Mouse (Mus musculus) right cerebral cortex, postnatal 14 days (tissue): Measurements from ENCODE around the gene Tor4a.

Experiments
- DNase-seq: peaks from one replicate; pipeline ENCODE4 v3.0.0; 2022

Tor4a gene

DNA sequence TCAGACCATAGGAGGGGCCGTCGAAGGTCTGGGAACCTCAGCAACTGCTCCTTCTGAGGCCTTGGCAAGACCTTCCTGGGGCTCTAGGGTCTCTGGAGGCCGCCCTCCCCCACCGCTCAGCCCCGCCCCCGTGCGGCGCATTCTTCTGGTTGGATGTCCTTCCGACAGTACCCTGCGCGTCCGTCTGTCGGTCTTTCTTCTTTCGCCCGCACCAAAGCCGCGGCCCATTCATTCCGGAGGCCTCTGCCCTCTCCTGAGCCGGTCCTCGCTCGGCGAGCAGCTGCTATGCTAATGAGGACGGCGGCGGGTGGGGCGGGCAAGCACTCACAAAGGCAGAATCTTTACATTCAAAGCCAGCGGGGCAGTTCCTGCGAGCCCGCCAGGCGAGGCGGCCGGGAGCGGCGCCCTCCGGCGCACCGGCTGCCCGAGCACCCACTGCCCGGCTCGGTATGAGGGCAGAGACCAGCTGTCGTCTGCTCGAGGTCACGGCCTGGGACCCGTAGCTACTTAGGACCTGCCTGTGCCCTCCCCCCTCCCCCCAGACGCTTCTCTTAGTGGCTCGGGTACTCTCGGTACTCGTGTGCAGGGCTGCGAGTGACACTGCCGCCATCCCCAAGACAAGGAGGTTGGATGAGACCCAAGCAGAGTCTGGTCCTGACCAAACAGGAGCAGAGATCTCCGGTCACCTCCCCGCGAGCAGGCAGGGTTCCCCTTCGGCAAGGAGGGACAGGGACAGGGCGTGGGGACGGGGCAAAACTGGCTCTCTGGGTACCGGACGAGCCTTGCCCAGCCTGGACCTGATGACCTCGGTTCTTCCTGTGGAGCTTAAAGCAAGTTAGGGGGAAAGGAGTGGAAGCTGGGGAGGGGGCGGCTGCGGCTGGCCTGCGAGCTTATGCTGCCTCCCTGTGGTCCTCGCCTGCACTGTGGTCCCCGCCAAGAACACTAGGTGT is 10.8 kb downstream of the Tor4a start:
- peak; percentile 60 for DNase-seq

DNA sequence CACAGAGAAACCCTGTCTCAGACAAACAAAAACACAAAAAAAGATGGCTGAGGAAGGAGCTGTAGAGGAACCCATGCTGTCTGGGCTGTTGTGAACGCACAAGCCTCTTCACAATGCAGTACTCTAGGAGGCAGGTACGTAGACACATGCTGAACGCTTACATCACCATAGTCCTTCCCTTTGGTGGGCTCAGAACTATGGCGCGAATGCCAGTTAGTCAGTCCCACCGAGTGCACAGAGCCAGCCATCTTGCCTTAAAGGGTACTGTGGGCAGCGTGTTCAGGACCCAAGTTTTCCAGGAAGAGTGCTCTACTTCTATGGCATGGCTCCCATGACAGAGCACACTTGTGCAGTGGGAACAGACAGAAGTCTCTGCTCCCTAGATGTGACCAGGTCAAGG is 12.2 kb downstream of the Tor4a start:
- DNase-seq: no peak

DNA sequence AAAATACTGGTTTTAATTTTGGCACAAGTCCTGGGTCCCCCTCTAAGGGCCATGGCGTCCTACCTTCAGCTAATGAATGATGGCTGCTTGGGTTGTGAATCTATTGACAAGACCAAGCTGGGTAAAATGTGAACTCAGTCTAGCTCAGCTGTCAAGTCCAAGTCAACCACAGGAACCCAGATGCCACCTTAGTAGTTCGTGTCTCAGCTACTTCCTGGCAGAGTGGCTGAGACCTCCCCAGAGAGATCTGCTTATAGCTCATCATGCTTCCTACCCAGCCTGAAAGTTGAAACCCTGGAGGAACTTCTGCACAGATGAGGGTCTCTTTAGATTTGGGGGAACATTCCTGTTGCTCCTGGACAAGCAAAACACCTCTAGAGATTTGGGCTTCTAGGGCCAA is 13.3 kb downstream of the Tor4a start:
- no peak for DNase-seq

DNA sequence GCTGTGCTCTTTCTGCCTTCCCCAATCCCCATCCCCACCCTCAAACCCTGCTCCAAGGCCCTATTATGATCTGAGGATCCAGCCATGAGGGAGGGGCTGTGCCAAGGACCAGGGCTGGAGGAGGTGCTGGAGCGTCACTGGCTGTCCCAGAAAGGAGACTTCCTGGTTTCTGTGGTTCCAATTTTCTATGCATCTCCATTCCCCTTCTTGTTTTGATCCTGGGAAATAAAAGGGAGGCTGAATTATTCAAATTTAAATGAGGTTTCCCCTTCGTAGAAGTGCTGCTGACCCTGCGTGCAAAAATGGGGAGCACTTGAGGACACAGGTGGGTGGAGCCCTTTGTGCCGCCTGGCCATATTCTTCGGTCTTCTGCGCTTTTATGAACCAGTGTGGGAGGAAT is 14.0 kb downstream of the Tor4a start:
- DNase-seq: no peak

DNA sequence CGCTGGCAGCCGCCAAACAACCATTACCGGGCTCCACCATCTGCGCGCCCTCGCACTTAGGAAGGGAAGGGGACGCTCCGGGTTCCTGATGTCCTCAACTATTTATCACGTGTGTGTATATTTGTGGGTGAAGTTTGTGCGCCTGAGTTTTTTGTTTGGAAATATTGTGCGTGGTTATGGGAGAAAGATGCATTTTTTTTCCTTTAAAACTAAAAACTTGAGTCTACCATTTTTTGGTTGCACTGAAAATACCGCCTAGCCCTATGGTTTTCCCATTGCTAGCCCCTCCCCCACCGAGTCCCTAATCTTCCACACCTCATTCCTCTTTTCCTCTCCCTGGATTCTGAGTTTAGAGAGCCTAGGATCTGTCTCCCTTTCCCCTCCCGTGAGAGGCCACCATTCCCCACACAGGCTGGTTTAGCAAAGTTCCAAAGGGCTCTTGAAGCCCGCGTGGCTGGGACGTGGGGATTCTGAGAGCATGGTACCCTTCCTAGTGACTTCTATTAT is 14.7 kb downstream of the Tor4a start:
- no peak for DNase-seq

DNA sequence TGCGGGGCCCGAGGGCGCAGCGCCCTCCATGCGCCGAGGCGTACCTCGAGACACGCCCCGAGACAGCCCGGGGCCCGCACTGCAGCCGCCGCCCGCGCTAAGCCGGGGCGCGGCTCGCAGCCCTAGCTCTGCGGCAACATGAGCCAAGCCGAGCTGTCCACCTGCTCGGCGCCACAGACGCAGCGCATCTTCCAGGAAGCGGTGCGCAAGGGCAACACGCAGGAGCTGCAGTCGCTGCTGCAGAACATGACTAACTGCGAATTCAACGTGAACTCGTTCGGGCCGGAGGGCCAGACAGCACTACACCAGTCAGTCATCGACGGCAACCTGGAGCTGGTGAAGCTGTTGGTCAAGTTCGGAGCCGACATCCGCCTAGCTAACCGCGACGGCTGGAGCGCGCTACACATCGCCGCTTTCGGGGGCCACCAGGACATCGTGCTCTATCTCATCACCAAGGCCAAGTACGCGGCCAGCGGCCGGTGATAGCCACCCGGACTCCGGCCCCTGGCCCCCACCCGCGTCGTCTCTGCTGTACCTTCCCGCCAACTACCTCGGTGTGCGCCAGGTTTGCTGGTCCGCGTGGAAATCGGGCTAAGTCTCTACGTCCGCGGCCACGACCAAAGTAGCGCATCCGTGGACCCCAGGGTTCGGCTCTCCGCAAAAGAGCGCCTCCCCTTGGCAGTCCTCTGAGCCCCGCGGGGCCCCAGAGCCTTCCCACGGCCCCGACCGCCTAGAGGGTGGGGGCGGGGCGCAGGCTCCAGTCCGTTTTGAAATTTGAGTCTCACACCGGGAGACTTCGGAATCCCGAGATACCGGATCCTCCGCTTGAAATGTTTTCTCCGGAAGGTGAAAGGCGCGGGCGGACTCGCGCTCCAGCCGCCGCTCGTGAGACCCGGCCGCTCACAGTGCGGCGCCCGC is 15.5 kb downstream of the Tor4a start:
- peak; percentile 43 for DNase-seq

DNA sequence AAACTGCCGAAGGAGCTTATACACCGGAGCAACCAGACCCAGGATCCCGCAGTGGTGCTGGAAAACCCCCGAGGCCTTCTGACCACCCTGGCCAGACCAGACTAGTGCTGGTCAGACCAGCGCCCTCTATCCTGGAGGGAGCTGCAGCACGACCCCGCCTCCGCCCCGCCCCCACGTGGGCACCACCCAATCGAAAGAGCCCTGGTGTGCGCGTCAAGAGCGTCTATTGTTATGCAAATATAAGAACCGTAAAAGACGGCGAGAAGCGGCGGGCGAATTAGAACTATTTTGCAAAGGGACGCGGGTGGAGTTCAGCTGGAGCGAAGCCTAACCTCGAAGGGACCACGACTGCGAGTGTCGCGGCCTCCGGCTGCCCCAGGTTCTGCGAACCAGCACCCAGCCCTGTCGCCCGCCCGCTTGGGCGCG is 16.2 kb downstream of the Tor4a start, which contains the start of gene Nrarp:
Gene Nrarp, plus strand, starts transcription at position 281 of the 426 bp plus-strand sequence.
- DNase-seq: peak; percentile 95

DNA sequence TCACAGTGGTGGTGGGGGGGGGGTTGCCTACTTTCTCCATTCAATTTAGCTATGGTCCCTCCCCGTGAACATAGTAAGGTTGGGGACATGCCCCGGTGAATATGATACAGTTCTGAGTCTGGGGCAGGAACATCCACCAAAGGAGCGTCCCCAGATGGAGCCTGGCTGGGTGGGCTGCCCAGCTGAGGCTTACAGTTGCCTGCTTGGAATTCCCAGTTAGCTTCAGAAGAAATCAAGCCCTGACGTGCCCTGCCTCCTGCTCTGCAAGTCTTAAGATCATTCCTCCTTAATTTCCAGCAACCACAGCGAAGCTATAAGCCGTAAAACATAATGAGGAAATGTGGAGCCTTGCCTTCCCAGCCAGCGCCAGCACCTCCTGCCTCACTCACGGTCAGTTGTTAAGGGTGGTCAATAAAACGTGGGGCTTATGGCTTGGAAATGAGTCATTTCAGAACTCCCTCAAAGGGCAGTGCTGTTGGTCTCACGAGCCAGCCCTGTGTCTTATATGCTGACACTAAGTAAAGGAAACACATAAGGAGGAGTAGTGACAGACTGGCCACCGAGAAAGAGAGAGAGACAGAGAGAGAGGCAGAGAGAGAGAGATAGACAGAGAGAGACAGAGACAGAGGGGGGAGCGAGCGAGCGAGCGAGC is 17.0 kb downstream of the Tor4a start:
- no peak for DNase-seq

DNA sequence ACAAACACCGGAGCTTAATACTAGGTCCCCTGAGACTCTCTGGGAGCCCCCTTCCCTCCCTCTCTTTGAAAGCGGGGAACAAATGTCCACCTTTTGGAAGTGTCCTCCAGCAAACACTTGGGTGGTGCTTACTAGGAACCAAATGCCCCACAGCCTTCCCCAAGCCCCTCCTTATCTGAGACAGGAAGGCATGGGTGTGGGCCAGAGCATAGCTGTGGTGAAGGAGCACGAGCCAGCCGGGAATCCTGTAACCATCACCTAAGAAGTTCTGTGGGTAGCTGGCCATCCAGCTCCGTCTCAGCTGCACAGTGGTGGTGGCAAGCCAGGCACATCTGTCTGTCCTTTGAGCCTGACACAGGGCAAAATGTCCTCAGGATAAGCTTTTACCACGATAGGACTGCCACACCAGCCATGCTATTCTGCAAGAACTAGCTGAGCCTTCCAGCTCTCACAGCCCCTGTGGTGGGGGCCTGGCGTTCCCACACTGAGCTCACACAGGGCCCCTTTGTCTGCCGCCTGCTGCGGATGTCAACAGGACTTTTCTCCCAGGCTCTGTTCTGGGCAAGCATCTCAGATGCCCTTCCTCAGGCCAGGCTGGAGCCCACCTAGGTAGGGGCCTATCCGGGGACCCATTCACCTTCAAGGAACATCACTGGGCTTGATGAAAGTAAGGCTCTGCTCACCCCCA is 18.3 kb downstream of the Tor4a start:
- peak; percentile 36 for DNase-seq

DNA sequence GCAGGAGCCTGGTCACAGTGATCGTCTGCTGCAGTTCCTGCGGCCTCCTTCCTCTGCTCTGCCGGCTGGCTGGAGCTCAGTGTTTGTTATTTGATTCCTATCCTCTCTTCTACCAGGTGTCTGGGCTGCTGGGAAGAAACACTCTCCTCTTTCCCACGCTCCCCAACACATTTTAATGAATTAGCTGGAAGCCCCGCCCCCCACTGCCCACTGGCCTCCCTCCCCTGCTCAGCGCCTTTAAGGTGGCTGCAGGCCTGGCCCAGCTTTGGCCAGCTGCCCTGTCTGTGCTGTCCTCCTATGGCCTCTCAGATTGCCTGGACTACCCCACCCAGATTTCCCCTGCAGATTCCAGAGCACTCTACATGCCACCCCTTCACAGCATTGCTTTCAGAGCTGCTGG is 19.0 kb downstream of the Tor4a start:
- peak; percentile 68 for DNase-seq

DNA sequence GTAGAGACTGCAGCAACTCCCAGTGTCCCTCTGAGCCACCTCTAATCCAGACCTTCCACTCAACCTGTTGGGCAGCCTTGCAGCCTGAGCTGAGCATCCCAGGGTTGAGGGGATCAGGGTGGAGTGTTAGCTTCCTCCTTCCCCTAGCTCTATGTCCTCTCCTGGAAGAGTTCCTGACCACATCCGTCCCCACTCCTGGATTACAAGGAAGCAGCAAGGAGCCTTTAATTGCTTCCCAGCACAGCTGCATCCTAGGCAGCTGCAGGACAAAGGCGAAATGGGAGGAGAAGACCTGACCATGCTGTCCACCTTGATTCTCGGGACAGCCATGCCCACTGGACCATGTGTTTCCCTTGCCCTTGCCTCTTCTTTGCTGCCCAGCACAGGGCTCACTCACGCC is 19.6 kb downstream of the Tor4a start:
- no peak for DNase-seq

DNA sequence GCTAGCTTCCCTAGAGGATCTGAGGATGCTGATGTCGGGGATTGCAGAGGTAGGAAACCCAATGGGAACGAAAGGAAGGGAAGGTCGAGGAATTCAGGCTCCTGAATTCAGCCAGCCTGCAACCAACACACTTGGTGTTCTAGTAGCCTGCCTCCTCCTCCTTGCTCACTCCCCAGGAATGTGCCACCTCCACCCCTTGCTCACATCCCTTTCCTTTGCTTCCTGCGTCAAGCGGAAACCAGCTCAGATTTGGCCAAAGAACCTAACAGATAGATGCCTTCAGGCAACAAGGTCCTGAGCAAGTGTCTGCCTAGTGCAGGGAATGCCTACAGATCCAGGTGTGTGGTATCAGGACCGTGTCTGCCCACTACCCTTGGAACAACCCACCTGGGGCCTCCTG is 20.1 kb downstream of the Tor4a start:
- no peak for DNase-seq

DNA sequence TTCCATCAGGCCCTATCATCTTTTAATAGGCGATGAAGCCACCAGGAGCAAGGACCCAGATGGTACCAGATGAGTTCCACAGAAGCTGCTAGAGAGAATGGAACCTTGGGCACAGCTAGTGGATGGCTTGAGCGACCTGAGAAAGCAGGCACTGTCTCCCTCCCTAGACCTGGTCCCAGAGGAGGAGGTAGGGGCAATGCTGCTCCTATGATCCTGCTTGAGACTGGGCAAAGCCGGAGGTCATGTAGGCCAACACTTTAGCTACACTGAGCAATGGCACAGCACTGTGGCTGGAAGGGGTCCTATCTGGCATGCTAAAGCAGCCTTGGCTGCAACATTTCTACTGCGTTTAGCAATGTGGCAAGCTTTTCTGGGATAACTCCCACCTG is 21.0 kb downstream of the Tor4a start:
- no peak for DNase-seq

DNA sequence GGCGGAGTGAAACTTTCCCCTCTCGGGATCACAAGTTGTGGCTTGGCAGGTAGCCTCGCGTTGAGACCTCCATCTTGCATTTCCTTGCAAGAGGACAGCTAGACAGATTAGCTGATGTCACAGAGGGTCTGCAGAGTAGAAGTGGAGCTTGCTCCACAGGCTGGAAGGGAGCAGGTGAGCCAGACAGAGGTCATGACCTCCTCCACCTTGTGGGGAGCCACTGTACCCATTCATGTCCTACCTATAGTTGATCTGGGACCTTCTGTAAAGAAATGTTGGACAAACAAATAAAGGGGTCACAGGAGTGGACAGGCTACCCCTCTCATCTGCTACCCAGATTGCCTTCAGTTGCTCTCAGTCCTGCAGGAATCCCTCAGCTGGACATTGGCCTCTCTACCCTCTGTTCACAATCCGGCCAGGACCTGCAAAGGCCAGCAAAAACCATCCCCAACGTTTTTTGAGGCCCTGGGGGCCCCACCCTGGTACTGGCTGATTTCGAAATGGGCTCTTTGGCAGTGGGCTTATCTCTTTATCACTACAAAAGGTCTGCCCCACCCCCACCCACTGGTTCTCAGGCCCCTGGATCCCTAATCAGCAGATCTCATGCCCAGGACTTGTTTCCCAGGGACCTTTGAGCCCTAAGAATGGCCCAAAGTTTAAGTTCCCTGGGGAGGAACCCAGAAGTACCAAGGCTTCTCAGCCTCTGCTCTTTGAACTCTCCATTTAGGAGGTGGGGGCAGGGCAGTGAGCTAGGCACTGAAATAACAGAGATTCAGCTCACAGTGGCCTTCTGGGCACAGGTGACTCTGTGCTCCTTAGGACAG is 21.6 kb downstream of the Tor4a start:
- no peak for DNase-seq

DNA sequence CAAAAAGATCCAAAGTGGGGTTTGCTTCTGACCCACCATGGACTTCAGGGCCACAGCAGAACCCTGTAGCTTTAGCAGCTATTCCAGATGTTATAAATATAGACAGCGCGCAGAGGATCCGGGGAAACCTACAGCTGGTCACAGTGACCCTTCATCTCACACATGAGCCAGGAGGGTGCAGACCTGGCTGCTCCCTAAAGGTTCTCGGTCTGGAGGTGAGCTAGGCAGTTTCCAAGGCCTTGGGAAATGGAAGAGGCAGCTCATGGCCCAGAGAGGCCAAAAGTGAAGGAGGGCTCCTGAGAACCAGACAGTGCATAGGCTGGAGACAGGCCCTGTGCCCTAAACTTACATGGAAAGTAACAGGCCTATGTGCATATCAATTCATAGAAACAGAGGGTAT is 22.9 kb downstream of the Tor4a start:
- DNase-seq: no peak

DNA sequence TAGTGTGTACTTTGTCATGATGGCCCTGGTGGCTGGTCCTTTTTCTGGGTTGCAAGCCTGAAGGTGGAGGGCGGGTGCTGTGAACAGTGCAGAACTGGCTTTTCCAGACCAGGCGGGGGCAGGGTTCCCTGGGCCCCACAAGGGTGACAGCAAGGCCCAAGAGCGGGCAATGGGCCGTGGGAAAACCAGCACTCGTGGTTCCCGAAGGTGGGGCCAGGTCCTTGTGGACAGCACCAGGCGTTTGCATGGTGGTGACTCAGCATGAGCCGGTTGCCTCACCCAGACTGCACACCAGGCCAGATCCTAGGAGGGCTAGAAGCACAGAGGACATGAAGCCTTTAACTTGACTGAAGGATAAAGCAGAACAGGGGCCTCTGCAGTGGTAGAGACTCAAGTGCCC is 24.1 kb downstream of the Tor4a start:
- no peak for DNase-seq

DNA sequence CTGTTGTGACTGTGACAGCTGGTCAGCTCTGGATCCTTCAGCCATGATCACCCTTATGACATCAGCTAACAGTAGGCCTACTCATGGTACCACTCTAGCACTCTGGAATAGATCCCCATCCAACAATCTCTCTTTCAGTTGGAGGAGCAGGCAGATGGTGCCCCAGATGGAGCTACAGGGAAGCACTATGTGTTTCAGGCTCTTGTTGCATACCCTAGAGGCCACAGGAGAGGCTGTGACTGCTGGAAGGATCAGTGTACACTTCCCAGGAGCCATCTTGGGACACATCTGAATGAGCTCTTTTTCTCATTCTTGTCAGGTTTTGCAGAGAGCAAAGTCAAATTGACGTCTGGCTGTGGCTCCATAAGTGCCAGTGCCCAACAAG is 24.9 kb downstream of the Tor4a start:
- no peak for DNase-seq

DNA sequence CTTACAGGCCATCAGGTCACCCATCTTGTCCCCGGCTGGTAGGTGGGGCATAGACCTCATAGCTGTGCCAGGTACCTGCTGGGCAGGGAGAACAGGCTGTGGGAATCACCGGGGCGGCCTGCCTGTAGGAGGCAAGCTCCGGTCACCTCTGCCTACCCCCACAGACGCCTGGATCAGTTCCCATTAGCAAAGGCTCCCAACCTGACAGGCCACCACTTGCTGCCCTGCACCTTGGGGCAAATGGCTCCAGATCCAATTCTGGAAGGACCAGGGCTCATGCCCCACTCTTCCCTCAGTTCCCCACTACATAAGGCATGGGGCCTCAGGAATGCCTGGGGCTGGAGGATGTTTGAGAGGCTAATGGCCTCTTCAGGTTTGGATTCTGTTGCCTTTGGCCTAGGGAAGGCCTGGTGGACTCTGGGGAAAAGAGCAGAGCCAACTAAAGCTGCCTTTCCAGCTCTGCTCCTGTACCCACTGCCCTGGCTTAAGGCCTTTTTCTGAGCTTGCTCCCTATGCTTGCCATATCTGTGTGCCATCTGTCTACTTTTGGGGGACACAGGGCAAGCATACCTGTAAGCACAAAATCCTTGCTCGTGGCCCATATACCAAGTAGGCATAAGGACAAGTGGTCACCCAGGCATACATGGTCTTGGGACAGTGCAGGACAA is 25.5 kb downstream of the Tor4a start:
- no peak for DNase-seq

DNA sequence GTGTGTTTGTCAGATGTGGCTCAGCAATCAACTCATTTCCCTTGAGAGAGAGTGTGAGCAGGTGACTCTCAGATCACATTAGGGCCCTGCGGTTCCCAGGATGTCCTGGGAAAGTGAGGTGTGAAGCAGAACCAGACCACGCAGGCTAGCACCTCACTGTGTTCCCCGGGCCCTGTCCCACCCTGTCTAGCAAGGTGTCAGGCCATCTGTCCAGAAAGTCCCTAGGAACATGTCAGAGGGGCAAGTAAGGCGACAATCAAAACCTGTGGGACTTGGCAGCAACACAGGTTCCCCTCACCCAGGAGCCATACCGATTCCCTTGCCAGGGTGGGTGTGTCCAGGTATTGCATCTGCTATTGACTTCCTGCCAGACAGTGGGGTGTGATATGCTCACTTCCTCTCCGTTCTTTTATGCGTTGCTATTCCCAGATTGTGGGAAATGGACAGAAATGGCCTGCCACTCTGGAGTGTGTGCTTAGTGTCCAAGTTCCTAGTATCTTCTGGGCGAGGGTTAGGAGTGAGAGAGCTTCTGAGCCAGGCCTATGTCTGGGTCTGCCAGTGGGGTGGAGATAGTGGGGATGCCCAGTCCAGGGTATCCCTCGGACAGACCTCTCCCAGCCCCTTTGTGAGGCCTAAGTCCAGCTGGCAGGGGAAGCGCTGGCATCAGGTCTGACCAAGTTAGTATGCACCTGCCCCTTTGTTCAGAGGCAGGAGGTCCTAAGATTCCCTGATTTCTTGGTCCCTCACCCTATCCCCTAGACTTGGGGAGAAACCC is 26.2 kb downstream of the Tor4a start:
- DNase-seq: no peak

DNA sequence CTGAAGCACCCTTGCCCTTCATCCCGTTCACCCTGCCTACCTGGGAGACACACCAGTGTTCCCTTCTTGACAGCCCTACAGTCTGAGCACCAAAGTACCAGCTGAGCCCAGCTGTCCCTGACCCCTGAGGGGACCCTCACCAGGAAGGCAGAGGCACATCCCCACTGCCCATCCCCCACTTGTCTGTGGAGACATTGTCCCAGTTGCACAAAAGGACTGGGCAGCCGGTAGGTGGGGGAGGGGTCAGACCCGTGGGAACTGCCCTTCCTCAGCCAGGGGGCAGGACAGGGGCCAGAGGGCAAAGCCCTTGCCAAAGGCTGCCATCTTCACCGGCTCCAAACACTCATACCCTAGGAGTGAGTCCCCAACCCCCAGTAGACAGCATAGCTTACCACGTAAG is 26.9 kb downstream of the Tor4a start:
- no peak for DNase-seq
